Mouse (Mus musculus) embryonic stem cell, embryonic (primary cell): Measurements from ENCODE around the gene Zcchc24.

Source experiments
- CTCF ChIA-PET, 4 experiments: fragments of 300-600 bp in 2 of 4; fragments of 350-600 bp in 2 of 4; sonication (Branson Sonifier 250); formaldehyde crosslinking; loops; one replicate each; lab custom pipeline; 2022; ENCODE audit warnings: inconsistent platforms in 2 of 4; lab: Charles Lee
- POLR2A ChIA-PET, 4 experiments: fragments of 300-600 bp in 2 of 4; fragments of 350-600 bp in 2 of 4; sonication (Branson Sonifier 250); formaldehyde crosslinking; loops; one replicate each; lab custom pipeline; 2022; ENCODE audit warnings: antibody characterized with exemption in 4 of 4, inconsistent platforms in 1 of 4; lab: Charles Lee

The Zcchc24 gene

DNA sequence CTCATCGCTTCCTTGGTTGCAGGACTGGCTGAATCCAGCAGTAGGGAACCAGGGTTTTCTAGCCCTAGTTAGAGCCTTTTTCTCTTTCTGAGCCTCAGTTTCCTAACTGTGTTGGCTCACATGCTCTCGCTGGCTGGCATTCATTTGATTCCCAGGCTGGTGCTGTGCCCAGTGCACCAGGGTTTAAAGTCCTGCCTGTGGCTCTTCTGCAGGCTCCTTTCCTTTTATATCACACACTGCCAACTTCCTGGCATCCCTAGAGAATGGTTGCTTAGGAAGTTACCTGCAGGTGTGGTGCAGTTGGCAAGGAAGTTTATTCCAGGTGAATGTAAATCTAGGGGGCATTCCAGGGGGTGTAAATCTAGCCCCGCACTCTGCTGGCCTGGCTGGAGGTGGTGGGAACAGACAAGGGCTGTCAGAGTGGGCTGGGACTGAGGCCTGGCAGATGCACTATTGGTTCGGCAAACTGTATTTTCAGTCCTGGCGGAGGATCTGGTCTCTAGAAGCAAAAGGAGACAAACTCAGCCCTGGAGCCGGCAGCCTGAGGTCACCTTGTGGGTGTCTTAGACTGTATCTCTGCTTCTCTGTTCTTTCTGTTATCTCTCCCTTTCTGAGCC is 75.5 kb downstream of the Zcchc24 start:
- ChIA-PET CTCF (interaction anchor here in 1 of 4 experiments (1.1 kb wide), 1 partner anchor 9 kb away, joined by 5 read pairs; no protein-coding TSS in a partner anchor), POLR2A (interaction anchor here in 2 of 4 experiments (1.0 to 1.5 kb wide), 2 partner anchors 17 to 60 kb away, joined by 3 to 5 read pairs; no protein-coding TSS in a partner anchor)

DNA sequence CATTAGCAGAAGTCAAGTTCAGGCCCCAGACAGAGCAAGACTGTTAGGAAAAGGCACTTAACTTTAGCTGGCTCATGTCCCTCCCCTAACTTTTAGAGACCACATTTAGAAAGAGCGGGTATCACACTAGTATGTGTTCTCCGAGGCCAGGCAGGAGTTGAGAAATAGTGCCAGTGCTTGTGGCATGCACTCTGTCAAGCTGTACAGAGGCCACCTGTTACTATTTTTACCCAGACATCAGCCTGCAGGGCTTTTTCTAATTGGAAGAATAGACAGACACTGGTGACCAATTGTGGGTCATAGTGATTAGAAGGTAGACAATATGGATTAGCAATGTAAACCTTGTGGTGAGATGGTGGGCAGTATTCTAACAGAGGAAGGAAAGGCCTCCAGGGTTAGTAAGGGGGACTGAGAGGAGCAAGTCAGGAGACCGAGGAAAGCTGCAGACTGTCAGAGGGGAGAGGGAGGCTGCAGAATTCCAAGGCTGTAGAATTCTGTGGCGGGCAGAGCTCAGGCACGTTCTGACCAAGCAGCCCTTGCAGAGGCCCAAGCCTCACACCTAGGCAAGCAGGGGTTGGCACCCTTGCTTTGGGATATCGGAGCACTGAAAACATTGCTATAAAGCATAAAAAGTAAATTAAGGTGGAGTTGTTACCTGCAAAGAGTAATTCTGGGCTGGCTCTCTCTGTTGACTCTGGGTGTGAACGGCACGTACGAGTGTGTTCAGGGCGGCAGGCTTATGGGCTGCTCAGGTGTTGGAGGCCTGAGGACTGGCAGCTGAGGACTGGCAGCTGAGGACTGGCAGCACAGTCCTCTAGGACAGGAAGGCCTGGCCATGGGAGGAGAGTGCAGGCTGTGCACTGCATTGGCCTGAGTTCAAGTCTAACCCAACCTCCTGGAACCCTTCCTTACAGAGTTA is 81.6 kb downstream of the Zcchc24 start:
- ChIA-PET CTCF (interaction anchor here in 1 of 4 experiments (0.9 kb wide), 1 partner anchor 39 kb away, joined by 3 read pairs; no protein-coding TSS in a partner anchor), POLR2A (interaction anchor here in 3 of 4 experiments (0.6 to 1.6 kb wide), 8 partner anchors 7 to 116 kb away, joined by 3 to 7 read pairs (median 3); partner anchors contain the start of gene Ppif (in 1 of the 3))

DNA sequence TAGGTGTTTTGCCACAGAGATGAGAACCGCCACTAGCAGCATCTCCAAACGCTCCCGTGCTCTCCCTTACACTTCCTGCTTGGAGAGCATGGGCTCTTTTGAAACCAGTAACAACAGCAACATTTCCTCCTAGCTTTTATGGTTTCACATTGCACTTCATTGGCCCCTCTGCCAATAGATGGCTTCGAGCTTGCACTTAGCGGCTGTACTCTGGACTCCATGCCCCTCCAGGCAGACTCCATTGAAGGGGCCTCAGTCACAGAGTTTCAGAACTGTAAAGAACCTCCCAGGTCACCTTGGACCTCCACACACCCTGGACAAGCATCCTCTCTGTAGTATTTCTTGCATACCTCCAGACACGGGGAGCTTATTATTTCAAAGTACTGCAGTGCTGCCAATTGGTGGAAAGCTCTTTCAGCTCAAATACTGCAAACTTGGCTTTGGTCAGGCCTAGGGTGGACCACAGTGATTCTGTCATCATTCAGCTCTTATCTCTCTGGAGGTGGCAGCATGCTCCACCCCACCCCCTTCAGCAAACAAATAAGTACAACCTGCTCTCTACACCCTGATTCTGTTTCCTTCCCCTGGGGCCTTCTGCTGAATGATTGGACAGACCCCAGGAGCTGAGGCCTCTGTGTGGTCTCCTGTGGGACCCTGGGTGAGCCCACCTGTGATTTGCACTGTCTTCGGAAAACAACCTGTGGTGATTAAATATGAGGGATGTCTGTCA is 82.5 kb downstream of the Zcchc24 start:
- ChIA-PET CTCF (interaction anchor here in 2 of 4 experiments (0.6 to 1.0 kb wide), 3 partner anchors 39 to 1285 kb away, joined by 3 read pairs; partner anchors contain the start of gene Appl1 (in 1 of the 2)), POLR2A (interaction anchor here in 3 of 4 experiments (0.6 to 1.5 kb wide), 5 partner anchors 8 to 59 kb away, joined by 3 read pairs; partner anchors contain the start of gene Ppif (in 1 of the 3))

- CTCF ChIA-PET = interaction anchor here in 2 of 4 experiments (0.6 to 0.9 kb wide), 2 partner anchors 36 kb away, joined by 3 read pairs; no protein-coding TSS in a partner anchor
- POLR2A ChIA-PET = interaction anchor here in 2 of 4 experiments (1.3 to 1.5 kb wide), 2 partner anchors 15 to 16 kb away, joined by 3 to 4 read pairs; no protein-coding TSS in a partner anchor
Measured at GRCm38 (mm10) chr14:25682020-25682419, 86.8 kb downstream of the Zcchc24 start.

DNA sequence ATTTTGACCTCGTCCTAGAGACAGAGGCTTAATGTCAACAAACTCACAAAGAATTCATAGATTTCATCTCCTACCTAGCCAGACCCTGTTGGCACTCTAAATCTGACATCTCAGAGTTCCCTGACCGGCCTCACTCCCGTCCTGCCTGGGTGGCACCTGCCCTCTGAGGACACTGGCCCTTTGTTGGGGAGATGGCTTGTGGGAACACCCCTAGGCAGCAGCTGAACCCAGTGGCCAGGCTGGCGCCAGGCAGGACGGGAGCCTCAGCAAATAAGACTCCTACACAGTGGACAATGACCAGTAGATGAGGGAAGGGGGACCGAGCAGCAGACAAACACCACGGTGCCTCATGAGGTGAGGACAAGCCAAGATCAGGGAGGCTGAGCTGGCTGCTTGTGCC is 89.2 kb downstream of the Zcchc24 start:
- ChIA-PET CTCF (interaction anchor here in 2 of 4 experiments (0.6 to 1.1 kb wide), 2 partner anchors 14 to 140 kb away, joined by 3 read pairs; no protein-coding TSS in a partner anchor), POLR2A (interaction anchor here in 1 of 4 experiments (0.9 to 1.3 kb wide), 2 partner anchors 19 to 42 kb away, joined by 3 to 4 read pairs; no protein-coding TSS in a partner anchor)

GRCm38 (mm10) chr14:25667587-25667986 is 101.3 kb downstream of the Zcchc24 start:
- CTCF ChIA-PET = interaction anchor here (0.5 to 1.4 kb wide), 7 partner anchors 21 to 520 kb away, joined by 3 to 4 read pairs (median 3); no protein-coding TSS in a partner anchor
- POLR2A ChIA-PET = interaction anchor here in 2 of 4 experiments (1.0 to 1.4 kb wide), 5 partner anchors 25 to 91 kb away, joined by 3 to 7 read pairs (median 4); no protein-coding TSS in a partner anchor

DNA sequence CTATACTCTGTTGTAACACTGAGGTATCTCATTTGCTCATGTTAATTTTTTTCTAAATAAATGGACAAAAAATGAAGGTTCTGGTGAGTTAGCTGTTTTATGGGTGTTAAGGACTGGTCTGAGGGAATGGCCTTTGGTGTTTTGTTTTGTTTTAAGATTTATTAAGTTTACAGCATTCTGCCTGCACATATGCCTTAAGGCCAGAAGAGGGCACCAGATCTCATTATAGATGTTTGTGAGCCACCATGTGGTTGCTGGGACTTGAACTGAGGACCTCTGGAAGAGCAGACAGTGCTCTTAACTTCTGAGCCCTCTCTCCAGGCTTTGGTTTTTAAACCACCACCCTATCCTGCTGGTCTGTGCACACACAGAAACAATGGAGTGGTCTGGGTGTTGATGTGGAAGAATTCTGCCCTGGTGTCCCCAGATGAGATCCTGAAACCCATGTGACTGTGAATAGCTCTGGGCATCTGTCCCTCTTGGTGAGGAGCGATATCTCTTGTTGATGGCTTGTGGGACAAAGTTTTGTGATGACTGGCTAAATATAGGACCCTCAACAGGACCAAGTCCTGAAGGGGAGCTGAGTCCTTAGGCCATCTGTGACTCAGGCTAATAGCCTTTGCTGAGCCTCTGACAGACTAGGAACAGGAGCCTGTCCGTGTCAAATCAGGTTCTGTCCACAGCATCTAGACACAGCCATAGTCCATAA is 102.0 kb downstream of the Zcchc24 start:
- CTCF ChIA-PET = interaction anchor here in 3 of 4 experiments (0.7 to 1.4 kb wide), 5 partner anchors 20 to 87 kb away, joined by 3 to 4 read pairs (median 3); no protein-coding TSS in a partner anchor
- POLR2A ChIA-PET = interaction anchor here in 2 of 4 experiments (1.0 to 3.3 kb wide), 6 partner anchors 21 to 176 kb away, joined by 4 to 10 read pairs (median 6); partner anchors contain the start of gene Anxa11 (in 1 of the 2)

GRCm38 (mm10) chr14:25665314-25665970 is 103.4 kb downstream of the Zcchc24 start:
- ChIA-PET POLR2A (interaction anchor here in 3 of 4 experiments (0.6 to 3.3 kb wide), 21 partner anchors 8 to 1229 kb away, joined by 3 to 10 read pairs (median 4); partner anchors contain the start of genes Anxa11 (in 1 of the 3) and Ppif (in 1 of the 3)), CTCF (interaction anchor here (0.6 to 1.6 kb wide), 14 partner anchors 14 to 135 kb away, joined by 3 to 8 read pairs (median 4); no protein-coding TSS in a partner anchor)

GRCm38 (mm10) chr14:25664310-25664695 is 104.5 kb downstream of the Zcchc24 start:
- ChIA-PET POLR2A (interaction anchor here in 3 of 4 experiments (0.6 to 3.3 kb wide), 13 partner anchors 9 to 1518 kb away, joined by 3 to 10 read pairs (median 5); partner anchors contain the start of genes Anxa11 (in 1 of the 3) and Ppif (in 1 of the 3)), CTCF (interaction anchor here in 1 of 4 experiments (1.6 kb wide), 1 partner anchor 18 kb away, joined by 8 read pairs; no protein-coding TSS in a partner anchor)

DNA sequence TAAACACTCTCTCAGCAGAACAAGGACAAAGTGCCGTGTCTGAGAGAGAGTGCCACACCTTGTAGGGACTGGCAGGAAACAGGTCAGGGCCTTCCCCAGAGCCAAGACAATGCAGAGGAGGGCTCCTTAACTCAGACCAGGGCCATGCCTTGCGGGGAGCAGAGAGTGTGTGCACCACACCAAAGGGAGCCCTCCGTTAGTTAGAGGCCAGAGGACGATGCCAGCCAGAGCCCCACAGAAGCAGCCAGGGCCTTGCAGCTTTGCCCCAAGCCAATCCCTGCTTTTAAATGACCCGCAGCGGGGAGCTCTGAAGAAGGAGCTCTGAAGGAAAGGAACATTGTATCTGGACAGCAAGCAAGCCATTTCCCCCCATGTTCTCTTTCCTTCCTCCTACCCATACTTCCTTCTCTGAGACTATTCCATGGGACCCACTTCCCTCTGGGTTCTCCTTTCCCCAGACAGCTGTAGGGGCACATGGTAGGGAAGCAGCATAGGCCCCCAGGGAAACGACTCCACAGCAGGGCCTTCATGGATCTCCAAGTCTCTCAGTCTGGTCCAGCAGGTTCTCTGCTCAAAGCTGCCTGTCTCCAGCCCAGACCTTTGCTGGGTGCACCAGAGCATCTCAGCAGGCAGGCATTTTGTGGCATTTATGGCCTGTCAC is 105.1 kb downstream of the Zcchc24 start:
- CTCF ChIA-PET = interaction anchor here in 1 of 4 experiments (1.9 kb wide), 1 partner anchor 18 kb away, joined by 6 read pairs; no protein-coding TSS in a partner anchor

More for the DNA sequence above, 105.1 kb downstream of the Zcchc24 start:
- POLR2A ChIA-PET = interaction anchor here in 3 of 4 experiments (0.6 to 3.3 kb wide), 10 partner anchors 9 to 1518 kb away, joined by 3 to 10 read pairs (median 4); partner anchors contain the start of genes Anxa11 (in 1 of the 3) and Ppif (in 1 of the 3)
